Mouse (Mus musculus) kidney, postnatal 25 days (tissue): ENCODE data around the gene Hmbs.
"Not testable (repeated sequence)": the region's sequence is repeated elsewhere in the genome, so short reads cannot be mapped to it uniquely, and the experiment has no call there.

Experiments
- DNase-seq, 2 experiments: peaks; one replicate each; pipeline ENCODE4 v3.0.0; 2021; ENCODE audit warnings: mixed read lengths in 2 of 2

Hmbs gene

DNA sequence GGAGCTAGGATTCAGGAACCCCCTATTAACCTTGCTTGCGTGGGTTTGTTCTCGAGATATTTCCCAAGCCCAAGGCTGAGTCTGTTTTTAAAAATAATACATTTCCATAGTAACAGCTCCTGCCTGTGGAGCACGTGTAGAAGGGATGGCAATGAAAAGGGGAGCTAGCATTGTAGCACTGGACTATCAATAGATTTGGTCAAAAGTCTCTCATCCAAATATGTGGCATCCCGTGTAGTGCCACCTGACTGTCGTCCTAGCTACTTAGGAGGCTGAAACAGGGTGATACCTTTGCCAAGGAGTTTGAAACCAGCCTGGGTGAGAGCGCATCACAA is 23.3 kb downstream of the Hmbs start:
- no peak for DNase-seq

DNA sequence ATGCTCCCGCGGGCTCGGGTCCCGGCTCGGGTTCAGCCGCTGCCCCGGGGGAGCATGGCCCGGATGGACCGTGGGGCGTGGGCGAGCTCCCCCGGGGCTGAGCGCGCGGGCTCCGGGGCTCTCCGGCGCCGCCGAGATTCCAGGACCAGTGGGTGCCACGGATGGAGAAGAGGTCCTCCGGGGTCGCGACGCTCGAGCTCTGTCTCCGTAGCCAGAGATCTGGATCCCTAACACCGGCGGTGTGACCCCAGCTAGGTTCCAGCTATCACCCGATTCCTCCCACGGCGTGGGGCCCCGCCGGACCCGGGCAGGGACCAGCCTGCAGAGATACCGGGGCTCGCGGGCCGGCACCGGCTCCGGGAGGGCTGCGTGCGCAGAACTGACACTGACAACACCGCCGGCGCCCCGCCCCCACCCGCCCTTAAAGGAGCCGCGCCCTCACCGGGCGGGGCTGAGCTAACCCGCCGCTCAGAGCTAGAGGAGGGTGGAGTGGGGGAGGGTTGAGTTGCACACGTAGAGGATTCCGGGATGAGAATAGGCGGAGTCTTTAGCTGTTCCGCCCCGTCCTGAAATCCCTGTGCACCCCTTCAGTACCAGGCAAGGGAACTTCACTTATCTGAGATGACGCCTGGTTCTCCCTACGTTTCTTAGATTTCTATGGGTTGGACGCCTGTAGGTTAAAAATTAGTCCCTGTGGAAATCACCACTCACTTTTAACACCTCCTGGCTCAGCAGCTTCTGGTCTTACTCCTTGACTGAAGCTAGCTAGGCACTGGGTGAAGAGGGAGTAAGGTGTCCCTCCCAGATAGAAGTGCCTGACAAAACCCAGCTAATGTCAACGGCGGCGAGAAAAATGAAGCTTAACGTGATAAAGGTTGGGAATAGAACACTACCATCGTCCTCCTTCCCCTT is 23.9 kb downstream of the Hmbs start, which contains the start of gene C2cd2l:
C2cd2l (minus strand) TSS at position 399 of the 912 bp plus-strand sequence.
- DNase-seq: peak; percentile 95 to 98

DNA sequence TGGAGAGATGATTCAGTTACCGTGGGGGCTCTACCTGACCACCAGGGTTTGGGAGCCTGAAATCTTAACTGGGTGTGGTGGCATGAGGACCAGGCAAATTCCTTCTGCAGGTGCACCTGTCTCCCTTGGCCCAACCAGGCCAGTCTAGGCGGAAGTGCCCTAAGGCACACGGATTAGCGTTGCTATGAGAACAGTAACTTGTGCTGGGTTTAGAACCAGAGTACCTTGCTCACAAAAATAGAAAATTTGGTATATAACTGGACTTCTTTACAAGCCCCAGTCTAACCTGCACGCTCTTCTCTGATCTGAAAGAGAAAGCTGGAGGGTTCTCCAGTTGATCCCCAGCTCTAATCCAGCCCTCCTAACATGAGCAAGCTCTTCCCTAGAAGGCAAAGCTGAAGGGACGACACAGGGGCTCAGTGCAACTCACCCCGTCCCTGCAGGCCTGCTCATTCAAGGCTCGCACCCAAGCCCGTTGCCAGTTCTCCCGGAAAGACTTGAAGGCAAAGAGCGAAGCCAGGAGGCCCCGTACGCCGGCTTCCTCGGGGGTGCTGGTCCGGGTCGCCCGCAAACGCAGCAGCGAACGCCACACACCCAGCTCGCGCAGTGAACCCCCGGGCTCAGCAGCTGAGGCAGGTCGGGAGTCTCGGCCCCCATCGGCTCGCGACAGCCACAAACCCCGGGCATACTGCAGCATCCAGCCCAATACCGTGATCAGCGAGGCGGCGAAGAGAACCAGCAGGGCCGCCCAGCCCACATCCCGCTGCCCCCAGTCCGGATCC is 24.7 kb downstream of the Hmbs start:
- DNase-seq: peak; percentile 25 to 58

DNA sequence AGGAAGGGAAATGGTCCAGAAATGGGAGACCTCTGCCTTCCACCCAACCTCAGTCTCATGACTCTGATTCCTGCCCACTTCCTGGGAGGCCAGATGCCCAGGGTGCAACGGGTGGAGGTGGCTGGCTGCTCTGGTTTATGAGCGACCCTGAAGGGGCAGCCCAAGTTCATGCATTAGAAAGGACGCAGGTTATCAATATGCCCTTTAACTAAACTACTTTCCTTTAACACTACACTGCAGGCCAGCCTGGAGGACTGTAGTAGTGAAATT is 25.3 kb downstream of the Hmbs start:
- DNase-seq: peak; percentile 59 to 81

DNA sequence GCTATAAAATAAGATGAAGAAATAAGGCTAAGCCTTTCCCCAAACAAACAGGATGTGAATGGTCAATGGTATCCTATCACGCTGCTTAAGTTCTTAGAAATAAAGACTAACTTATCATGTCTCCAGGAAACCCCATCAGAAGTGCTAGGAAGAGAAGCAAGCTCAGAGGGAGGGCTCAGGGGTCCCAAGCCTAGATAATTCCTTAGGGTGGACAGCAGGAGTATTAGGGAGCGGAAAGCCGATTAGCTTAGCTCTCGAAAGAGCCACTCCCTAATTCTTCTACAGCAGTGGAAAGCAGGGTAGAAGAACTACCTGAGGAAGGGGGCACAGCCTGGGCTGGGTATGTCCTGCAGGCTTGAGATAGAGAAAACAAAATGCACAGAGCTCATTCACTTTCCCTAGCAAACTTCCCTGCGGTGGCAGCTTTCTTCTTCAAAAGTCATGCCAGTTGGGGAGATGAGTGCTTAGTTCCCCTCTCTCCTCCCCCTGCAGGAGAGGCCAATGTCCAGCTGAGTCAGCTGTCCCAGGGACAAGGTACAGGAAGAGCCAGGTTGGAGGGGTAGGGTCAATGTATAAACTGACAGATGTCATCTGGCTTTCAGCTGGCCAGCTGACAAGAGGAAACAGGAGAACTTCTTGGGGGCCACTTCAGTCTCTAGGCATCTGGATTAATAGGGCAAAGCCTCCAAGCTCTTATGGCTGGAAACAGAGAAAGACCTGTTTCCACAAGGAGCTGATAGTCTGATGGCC is 25.8 kb downstream of the Hmbs start:
- DNase-seq: peak; percentile 75 to 91

DNA sequence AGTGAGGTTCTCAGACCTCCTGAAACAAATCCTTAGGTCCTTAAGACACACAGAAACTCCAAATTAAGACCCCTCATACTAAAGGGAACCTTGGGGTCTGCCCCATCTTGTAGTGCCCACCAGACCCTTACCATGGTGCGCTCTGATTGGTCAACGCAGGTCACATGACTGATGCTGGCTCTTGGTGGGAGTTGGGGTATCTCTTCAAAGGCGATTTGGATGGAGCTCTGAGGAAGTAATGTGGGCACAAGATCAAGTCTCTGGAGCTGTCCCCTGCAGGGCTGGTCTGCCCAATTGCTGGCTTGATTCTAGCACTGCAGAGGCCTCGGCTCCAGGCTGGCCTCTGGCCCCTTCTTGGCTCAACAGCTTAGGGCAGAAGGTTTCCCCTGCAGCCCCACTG is 26.6 kb downstream of the Hmbs start:
- peak in 1 of 2 experiments; percentile 49 for DNase-seq

DNA sequence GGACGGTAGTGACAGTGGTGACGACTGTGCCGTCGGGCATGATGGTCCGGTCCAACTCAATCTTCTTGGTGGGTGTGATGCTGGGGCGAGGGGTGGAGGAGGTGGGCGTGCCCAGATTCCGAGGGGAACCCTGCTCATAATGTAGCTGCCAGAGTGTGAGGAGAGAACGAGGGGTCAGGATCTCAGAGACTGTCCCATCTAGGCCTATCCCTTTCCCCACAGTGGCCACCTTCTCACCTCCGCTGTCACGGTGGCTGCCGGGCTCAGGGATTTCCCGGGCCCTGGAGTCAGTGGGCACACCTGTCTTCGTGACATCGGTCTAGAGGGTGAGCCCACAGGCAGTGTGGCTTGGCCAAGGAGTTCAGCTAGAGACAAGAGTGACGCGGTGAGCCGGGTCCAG is 29.1 kb downstream of the Hmbs start:
- DNase-seq: no peak

DNA sequence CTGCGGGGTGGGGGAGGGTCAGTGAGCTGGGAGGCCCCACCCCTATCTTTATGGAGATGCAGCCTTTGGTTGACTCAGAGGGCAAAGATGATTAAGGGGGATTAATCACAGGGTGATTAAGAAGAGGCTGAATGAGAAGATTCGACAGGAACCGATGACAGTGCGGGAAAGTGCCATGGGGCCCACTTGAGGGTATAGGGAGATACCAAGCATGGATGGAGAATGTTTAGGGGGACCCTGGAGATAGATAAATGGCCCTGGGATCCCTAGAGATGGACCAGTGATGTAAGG is 29.8 kb downstream of the Hmbs start:
- no peak for DNase-seq

DNA sequence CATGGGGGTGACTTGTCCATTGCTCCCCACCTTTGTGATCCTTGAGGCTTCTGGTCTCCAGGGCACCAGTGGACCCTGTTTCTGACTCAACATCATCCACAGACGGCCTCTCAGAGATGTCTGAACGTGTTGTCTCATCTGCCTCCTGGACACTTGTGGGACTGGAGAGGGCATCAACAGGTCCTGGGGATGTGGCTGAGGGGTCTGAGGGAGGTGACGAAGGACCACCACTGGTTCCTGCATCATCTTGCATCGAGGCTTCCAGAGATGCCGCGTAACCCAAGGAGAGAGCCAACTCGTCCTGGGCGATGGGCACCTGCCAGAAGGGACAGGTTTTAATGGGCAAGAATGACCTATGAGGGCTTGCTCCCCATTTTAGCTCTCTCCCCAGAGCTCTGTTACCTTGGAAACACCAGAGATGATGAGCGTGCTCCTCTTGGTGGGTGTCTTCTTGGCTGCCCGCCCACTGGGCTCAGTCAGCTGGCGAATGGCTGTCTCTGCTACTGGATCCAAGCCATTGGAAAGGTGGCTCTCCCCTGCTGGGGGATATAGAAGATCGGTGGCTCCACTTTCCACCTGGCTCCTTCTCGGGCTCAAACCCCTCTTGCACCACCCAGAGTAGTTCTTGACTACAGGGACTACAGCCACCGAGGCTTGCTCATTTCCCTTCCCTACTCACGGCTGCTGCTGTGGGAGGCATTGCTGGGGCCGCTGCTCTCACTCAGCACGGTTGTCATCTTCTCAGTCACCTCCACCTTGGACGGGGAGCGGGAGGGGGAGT is 30.4 kb downstream of the Hmbs start:
- DNase-seq: no peak

DNA sequence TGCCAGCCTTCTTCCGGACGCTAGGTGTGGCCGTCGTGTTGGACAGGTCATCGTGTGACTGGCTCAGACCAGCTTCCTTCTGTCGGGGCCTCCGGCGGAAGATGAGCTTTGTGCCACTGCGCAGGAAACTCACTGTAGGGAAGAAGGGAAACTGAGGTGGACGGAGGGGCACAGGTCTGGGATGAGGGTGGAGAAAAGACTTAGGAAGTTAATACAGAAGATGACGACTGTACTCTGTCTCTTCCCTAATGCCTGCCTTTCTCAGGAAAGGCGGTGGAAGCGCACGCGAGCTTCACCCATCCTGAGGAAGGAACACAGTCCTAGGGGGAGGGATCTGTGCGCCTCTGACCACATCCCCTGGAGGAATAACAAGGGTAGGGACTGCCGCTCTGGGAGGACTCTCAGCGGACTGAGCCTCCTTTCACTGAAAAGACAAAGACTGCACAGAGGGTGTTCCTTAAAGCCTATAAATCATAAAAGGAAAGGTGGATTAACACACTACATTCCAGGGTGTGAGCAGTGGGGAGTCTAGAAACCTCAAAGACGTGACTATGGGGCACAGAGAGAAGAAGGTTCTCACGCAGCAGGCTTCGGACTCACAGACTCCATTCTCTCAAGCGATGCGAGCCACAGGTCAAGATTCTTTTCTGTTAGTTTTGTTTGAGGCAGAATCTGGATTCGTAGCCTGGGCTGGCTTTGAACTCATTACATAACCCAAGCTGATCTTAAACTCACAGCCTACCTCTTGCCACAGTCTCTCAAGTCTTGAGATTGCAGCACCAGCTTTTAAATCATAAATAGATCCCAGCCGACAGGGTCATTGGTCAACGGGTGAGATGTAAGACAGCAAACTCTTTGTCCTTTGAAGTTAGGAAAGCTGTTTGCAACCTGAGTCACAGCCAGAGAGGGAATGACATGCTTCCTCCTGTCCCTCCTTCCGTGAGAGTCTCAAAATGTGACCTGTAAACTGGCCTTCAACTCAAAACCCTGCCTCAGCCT is 32.6 kb downstream of the Hmbs start:
- peak; percentile 61 to 80 for DNase-seq

DNA sequence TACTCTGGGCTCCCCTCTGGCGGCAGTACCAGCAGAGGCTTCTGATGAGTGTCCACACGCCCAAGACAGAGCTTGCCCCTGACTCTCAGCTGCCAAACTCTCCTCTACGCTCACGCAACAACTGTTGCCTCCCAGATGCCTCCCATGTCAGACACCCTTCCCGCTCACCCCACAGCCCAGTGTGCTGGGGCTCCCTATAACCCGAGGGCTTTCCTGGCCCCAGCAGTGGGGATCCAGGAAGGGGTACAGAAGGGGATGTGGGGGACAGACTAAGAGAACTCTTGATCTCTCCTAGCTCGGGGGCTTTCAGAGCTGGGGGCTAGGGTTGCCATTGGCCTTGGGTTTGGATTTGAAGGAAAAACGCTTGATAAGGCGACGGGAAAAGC is 33.3 kb downstream of the Hmbs start:
- no peak for DNase-seq

DNA sequence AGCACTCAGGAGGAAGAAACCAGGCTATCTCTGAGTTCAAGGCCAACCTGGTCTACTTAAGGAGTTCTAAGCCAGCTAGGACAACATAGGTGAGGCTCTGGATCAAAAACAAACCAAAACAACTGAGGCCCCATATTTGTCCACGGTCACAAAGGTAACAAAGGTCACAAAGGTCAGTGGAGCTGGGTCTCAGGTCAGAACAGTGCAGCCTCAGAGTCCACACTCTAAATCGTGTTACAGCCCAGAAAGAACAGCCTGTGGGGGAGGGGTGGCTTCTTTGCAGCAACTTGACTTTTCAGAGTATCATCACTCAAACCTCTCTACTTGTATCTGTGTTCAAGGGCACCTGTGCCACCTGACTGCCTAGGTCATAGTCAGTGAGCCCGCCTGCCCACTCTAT is 34.3 kb downstream of the Hmbs start:
- DNase-seq: no peak

DNA sequence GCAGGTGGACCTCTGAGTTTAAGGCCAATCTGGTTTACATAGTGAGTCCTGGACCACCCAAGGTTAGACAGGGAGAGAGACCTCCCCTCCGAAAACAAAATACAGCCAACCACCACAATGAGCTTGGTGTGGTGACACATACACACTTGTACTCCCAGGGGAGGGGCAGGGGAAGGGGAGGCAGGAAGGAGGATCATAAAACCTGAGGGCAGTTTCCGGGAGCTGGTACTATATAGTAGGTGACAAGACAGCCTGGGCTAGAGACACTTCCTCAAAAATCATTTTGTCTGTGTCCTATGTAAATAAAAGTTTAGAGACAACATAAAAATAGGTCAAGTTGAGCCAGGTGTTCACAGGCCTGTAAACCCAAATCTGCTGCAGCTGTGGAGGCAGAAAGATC is 36.8 kb downstream of the Hmbs start:
- DNase-seq: peak in 1 of 2 experiments; percentile 37

DNA sequence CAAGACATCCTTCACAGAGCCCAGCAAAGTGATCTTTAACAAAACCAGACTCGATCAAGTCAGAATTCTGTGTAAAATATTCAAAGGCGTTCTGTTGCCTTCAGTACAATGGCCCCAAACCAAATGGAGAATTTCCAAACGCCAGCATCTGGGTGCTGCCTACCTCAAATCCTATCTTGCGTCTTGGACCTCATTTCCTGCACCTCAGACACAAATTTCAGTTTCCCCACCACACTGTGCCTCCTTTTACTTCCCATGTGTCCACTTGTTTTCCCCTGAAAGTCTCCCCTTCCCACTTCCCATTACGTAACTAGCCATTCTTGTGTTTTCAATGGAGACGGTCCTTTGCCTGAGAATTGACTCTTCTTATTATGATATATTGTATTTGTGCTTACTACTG is 37.5 kb downstream of the Hmbs start:
- DNase-seq: no peak

DNA sequence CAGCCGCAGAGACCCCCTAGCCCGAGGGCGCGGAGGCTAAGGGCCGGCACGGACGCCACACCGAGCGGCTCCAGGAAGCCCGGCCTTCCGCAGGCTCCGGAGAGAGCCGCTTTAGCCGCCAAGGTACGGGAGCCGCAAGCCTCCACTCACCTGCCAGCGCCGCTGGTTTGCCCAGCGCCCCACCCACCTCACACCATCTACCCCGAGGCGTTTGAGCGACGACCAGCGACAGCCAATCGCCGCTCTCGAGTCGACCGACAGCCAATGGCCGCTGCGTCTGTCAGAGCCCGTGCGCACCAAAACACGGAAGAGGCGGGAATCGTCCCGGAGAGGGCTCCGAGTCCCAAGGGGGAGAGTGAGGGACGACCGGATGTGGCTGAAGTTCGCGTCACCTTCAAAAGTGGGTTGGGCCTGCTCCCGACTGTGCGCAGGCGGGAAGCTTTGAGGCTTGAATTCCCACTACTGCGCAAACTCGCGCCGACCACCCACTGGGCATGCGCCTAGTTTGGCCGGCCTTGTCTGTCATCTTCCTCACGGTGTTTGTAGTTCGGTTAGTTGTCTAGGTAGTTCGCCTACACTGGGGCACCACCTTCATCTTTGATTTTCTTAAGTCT is 38.5 kb downstream of the Hmbs start, which contains the start of gene Hinfp:
Hinfp (minus strand) TSS at position 206 of the 614 bp plus-strand sequence.
- DNase-seq: peak; percentile 98 to 100

DNA sequence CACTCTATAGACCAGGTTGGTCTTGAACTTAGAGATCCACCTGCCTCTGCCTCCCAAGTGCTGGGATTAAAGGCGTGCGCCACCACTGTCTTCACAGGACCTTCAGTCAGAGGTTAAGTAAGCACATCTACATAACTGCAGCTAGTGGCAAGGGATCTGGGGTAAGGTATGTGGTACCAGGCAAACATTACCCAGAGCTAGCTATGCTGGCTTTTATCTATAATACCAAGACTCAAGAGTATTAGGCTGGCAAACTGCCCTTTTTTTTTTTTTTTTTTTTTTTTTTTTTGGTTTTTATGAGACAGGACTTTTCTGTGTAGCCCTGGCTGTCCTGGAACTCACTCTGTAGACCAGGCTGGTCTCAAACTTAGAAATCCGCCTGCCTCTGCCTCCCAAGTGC is 44.0 kb downstream of the Hmbs start:
- not testable (repeated sequence) for DNase-seq

DNA sequence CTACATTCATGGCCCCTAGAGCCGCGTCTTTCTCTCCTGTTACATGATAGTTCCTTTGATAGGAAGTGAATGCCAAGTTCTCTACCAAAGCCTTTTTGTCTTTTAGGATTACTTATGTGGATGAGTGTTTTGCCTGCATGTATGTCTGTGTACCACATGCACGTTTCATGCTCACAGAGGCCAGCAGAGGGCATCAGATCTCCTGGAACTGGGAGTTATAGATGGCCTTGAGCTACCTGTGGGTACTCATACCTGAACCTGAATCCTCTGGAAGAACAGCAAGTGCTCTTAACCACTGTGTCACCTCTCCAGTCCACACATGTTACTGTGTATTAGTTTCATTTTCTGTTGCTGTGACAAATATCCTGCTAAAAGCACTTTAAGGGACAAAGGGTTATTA is 51.5 kb downstream of the Hmbs start:
- peak; percentile 71 to 78 for DNase-seq

DNA sequence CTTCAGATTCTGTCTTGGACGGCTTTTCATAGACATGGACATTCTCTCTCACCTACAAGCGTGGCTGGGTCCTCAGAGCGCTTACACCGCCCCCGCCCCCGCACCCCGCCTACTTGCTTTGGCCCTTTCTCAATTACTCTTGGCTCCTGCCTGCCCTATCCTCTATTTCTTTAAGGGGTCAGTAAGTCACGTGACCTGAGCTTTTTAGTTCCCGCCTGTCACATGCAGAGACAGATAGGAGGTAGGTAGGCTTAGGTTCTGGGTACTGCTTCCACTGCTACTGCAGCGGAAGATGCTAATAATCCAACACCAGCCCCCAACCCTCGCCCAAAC is 55.1 kb downstream of the Hmbs start:
- no peak for DNase-seq

DNA sequence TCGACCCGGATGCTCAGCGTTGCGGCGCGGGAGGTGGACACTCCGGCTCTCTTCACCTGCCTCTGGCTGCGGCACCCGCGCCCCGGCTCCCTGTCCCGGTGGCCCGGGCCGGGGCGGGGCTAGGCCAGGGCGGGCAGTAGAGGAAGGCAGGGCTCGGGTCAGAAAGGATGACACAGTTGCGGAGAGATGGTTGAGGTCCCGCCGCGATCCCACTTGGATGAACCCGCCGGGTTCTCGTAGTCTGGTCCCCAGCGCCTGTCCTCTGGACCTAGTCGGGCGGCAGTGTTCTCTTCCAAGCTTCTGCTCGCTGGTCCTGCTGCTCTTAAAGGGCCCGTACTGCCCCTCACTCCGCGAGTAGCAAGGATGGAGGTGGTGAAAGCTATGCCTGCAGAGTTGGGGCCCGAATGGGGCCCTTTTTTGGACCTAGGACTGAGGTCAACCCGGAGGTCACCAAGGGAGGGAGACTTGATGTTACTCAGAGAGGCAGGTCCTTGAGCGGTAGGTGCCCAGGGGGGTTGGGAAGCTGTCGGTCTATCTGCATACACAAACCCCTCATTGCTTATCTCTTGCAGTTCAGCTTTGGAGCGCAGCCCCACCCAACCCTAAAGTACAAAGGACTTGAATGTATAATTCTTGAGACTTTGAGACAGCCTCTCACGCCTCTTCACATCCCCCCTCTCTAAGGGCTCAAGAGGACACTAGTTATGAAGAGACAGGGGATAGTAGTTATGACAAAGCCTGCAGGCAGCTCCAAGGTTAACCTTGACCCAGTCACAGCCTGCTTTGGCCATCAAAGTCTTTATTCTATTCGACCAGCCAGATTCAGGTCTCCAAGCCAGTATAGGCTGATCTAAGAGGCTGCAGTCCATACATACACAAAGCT is 55.7 kb downstream of the Hmbs start, which contains the start of gene Abcg4:
Abcg4 (minus strand) TSS at position 540 of the 883 bp plus-strand sequence.
- no peak for DNase-seq
